Mouse (Mus musculus): ENCODE results near the gene Gm13539.

DNA sequence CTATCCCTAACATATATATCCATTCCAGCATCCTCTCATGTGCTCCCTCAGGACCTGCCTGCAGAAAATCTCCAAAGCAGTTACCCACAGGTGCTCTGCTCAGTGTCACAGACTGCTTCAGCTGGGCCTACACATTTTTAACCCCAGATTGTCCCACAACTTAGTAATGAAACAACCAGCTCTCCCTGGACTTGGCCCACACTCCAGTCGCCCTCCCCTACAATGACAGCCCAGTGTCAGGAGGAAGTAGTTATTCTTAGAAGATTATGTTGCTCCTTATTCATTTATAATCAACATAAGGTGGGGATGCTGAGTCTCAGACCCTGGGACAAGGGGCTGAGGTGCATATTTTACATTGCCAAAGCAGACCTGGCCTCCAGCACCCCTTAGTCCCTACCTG lies 40.4 kb upstream of the Gm13539 start:
- TF ChIP-seq POLR2A (IDR thresholded peaks at IDR 0.05; ENCODE audit: extremely low read depth, insufficient read depth, low read length): no peak
- TF ChIP-seq CTCF (IDR thresholded peaks at IDR 0.05; ENCODE audit: extremely low read depth, insufficient read depth, low read length): no peak
